Mouse (Mus musculus) ES-Bruce4 (cell line): ENCODE data around the gene Panx1.

Experiments
- CTCF ChIP-seq: IDR thresholded peaks from one replicate; pipeline ENCODE4 v1.8.1; 2011; ENCODE audit warnings: low read depth, low read length
- POLR2A ChIP-seq: IDR thresholded peaks from one replicate; pipeline ENCODE4 v1.8.1; 2011; ENCODE audit warnings: low read length; ENCODE audit not compliant: insufficient read depth

- TF ChIP-seq POLR2A (no peak), CTCF (no peak)
Measured at GRCm38 (mm10) chr9:15037704-15038103, 7.6 kb downstream of the Panx1 start.
